Mouse (Mus musculus) intestine, embryonic 15.5 days (tissue): ENCODE data around the gene Rhox4a. TPM values are rescaled to one million over a fixed set of nuclear protein-coding genes. Genes with fewer than 3 reads are reported as not detected.
"Not testable (repeated sequence)": the region's sequence is repeated elsewhere in the genome, so short reads cannot be mapped to it uniquely, and the experiment has no call there.

Experiments
- ATAC-seq: fragments of 200-750 bp; cut with Nextera tagmentation; 2 replicates; pipeline ENCODE4 v1.8.0; 2017; ENCODE audit warnings: moderate TSS enrichment, moderate library complexity
- H3K27ac ChIP-seq: fragments of 300-500 bp; sonication (generic); 2 replicates; pipeline ENCODE4 v1.5.1; 2015; ENCODE audit warnings: mild to moderate bottlenecking, inconsistent platforms
- H3K27me3 ChIP-seq: fragments of 300-500 bp; sonication (generic); replicated peaks from 2 replicates; pipeline ENCODE4 v1.6.1; 2015; ENCODE audit warnings: inconsistent platforms
- H3K36me3 ChIP-seq: fragments of 300-500 bp; sonication (generic); 2 replicates; pipeline ENCODE4 v1.6.1; 2015; ENCODE audit warnings: inconsistent platforms
- H3K4me1 ChIP-seq: fragments of 300-500 bp; sonication (generic); replicated peaks from 2 replicates; pipeline ENCODE4 v1.6.1; 2015; ENCODE audit warnings: inconsistent platforms
- H3K4me2 ChIP-seq: fragments of 300-500 bp; sonication (generic); replicated peaks from 2 replicates; pipeline ENCODE4 v1.6.1; 2015; ENCODE audit warnings: mild to moderate bottlenecking, inconsistent platforms
- H3K4me3 ChIP-seq: fragments of 300-500 bp; sonication (generic); replicated peaks from 2 replicates; pipeline ENCODE4 v1.5.1; 2015; ENCODE audit warnings: inconsistent platforms
- H3K9ac ChIP-seq: fragments of 300-500 bp; sonication (generic); 2 replicates; pipeline ENCODE4 v1.6.1; 2015; ENCODE audit warnings: inconsistent platforms
- H3K9me3 ChIP-seq: fragments of 300-500 bp; sonication (generic); 2 replicates; pipeline ENCODE4 v1.6.1; 2016; ENCODE audit warnings: inconsistent platforms
- WGBS: fragments of 180-500 bp; shearing (Covaris S2); methylation state at CpG from one replicate; pipeline ENCODE4 v1.1.7; 2015; 5-methylcytosine and 5-hydroxymethylcytosine counted together
- polyA plus RNA-seq: library from polyadenylated mRNA; unstranded; fragments of >200 nt; fragmentation: Nextera tagmentation; extraction: Ambion mirVana; gene quantifications from 2 replicates; pipeline ENCODE4 v1.2.1, GENCODE M21; 2015

Gene Rhox4a
- not detected in 2 replicates for polyA plus RNA-seq

GRCm38 (mm10) chrX:37265038-37265437 lies at the start of gene Rhox4a:
Gene Rhox4a (plus strand): TSS chrX:37265338.
- H3K4me2 ChIP-seq, H3K9me3 ChIP-seq, H3K4me3 ChIP-seq, H3K4me1 ChIP-seq, H3K27me3 ChIP-seq, H3K27ac ChIP-seq, H3K36me3 ChIP-seq, H3K9ac ChIP-seq, ATAC-seq: not testable (repeated sequence)
- WGBS = 96% methylated on average over 11 of the region's 19 CpGs

- 84% methylated on average over 1 of the region's 1 CpGs for WGBS
- H3K4me3 ChIP-seq, H3K9me3 ChIP-seq: not testable (repeated sequence)
These were observed 43.0 kb upstream of the Rhox4a start, which contains the start of gene Rhox1 for GRCm38 (mm10) chrX:37222158-37222557. Gene Rhox1 (minus strand): TSS chrX:37222258.

GRCm38 (mm10) chrX:37244676-37245075 lies 20.5 kb upstream of the Rhox4a start, which contains the start of gene Rhox2a:
Gene Rhox2a (plus strand): TSS chrX:37244976.
- not testable (repeated sequence) for H3K4me1 ChIP-seq, H3K4me2 ChIP-seq, H3K9me3 ChIP-seq, H3K36me3 ChIP-seq, H3K27me3 ChIP-seq, H3K9ac ChIP-seq, H3K4me3 ChIP-seq, ATAC-seq, H3K27ac ChIP-seq
- WGBS = 100% methylated on average over 1 of the region's 9 CpGs

More at GRCm38 (mm10) chrX:37222158-37222557, 43.0 kb upstream of the Rhox4a start, which contains the start of gene Rhox1:
- H3K27me3 ChIP-seq, H3K4me1 ChIP-seq, H3K36me3 ChIP-seq, ATAC-seq, H3K27ac ChIP-seq, H3K4me2 ChIP-seq, H3K9ac ChIP-seq: not testable (repeated sequence)

- H3K4me1 ChIP-seq = not testable (repeated sequence)
These were observed 15.5 kb upstream of the Rhox4a start, which contains the start of gene Rhox3a for GRCm38 (mm10) chrX:37249619-37250018. Gene Rhox3a (plus strand): TSS chrX:37249919.

More at GRCm38 (mm10) chrX:37249619-37250018, 15.5 kb upstream of the Rhox4a start, which contains the start of gene Rhox3a:
- 86% methylated on average over 1 of the region's 3 CpGs for WGBS
- H3K27me3 ChIP-seq, H3K9me3 ChIP-seq, H3K36me3 ChIP-seq, H3K4me3 ChIP-seq, H3K27ac ChIP-seq, H3K9ac ChIP-seq, H3K4me2 ChIP-seq, ATAC-seq: not testable (repeated sequence)

Other genes starting within 250 kb of the Rhox4a start
- gene Sowahd, start 216.5 kb upstream of the Rhox4a start, polyA plus RNA-seq = not detected in 2 replicates
- 517 and 629 TPM in 2 replicates for gene Rpl39, start 179.9 kb upstream of the Rhox4a start, polyA plus RNA-seq
- 18.3 TPM in 2 replicates for gene Upf3b, start 155.0 kb upstream of the Rhox4a start, polyA plus RNA-seq
- 11.4 and 12.3 TPM in 2 replicates for gene Nkap, start 138.5 kb upstream of the Rhox4a start, polyA plus RNA-seq
- gene Akap14, start 96.5 kb upstream of the Rhox4a start, polyA plus RNA-seq = 0.11 TPM in 1 of 2 replicates, not detected in the other
- 385 and 424 TPM in 2 replicates for gene Ndufa1, start 74.2 kb upstream of the Rhox4a start, polyA plus RNA-seq
- 8.3 and 9.3 TPM in 2 replicates for gene Rnf113a1, start 74.1 kb upstream of the Rhox4a start, polyA plus RNA-seq
- not detected in 2 replicates for gene Gm9, start 54.3 kb upstream of the Rhox4a start, polyA plus RNA-seq
- gene Rhox1, start 43.1 kb upstream of the Rhox4a start, polyA plus RNA-seq = not detected in 2 replicates
- not detected in 2 replicates for gene Rhox2a, start 20.4 kb upstream of the Rhox4a start, polyA plus RNA-seq
- not detected in 2 replicates for gene Rhox3a, start 15.4 kb upstream of the Rhox4a start, polyA plus RNA-seq
- not detected in 2 replicates for gene Rhox3a2, start 114.7 kb downstream of the Rhox4a start, polyA plus RNA-seq
- gene Rhox4a2, start 125.5 kb downstream of the Rhox4a start, polyA plus RNA-seq = not detected in 2 replicates
- not detected in 2 replicates for gene Rhox2b, start 146.7 kb downstream of the Rhox4a start, polyA plus RNA-seq
- not detected in 2 replicates for gene Rhox4b, start 167.2 kb downstream of the Rhox4a start, polyA plus RNA-seq
- not detected in 2 replicates for gene Rhox2c, start 188.3 kb downstream of the Rhox4a start, polyA plus RNA-seq
- not detected in 2 replicates for gene Rhox3c, start 193.2 kb downstream of the Rhox4a start, polyA plus RNA-seq
- not detected in 2 replicates for gene Rhox4c, start 215.0 kb downstream of the Rhox4a start, polyA plus RNA-seq
- not detected in 2 replicates for gene Rhox2d, start 228.1 kb downstream of the Rhox4a start, polyA plus RNA-seq
- gene Rhox4d, start 249.0 kb downstream of the Rhox4a start, polyA plus RNA-seq = not detected in 2 replicates